Mouse (Mus musculus): Measurements from ENCODE around the gene Sprtn. TPM values are rescaled to one million over a fixed set of nuclear protein-coding genes. Genes with fewer than 3 reads are reported as not detected.

Sprtn gene
- polyA plus RNA-seq, 1 experiment from 2014 or later: 6.9 TPM

DNA sequence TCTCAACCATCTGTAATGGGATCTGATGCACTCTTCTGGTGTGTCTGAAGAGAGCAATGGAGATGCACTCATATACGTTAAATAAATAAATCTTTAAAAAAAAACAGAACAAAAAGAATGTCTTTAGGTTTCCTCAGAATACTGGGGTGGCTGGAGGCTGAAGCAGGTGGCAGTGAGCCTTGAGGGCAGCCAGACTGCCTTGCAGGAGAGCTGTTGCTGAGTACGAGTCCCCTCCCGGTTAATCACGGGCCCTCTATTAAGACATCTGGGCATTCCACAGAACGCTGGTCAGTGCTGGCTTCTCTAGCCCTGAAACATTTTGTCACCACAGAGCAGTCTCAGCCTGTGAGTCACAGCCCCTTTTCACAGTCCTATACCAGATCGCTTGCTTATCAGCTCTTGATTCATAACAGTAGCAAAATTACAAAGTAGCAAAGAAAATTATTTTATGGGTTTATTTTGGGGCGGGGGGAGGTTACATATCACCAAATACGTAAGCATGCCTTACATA, 56.9 kb downstream of the Sprtn start:
- no peaks in the 10 kb centered on the region for H3K36me3 ChIP-seq (ENCODE audit: insufficient read depth, low read length)
- no peak overlapping the region for H3K4me3 ChIP-seq (ENCODE audit: low read depth, low read length)
- WGBS: 65% methylated on average over 8 of the region's 8 CpGs
- no peaks in the 10 kb centered on the region for H3K27me3 ChIP-seq (replicated peaks; ENCODE audit: insufficient read depth, low read length)
- no peak overlapping the region for H3K9ac ChIP-seq (replicated peaks; ENCODE audit: low read depth)
- no peaks in the 10 kb centered on the region for H3K9me3 ChIP-seq (ENCODE audit: low read length)
- H3K27ac ChIP-seq (ENCODE audit: low read length): no peak overlapping the region
- ATAC-seq: no peak
- DNase-seq (ENCODE audit: low spot score): no peak
- H3K4me2 ChIP-seq (replicated peaks; ENCODE audit: low read depth, low read length): no peak overlapping the region
- H3K4me1 ChIP-seq (ENCODE audit: insufficient read depth, low read depth, low read length): no peaks in the 10 kb centered on the region; the same call in 1 of the 2 replicates
- TF ChIP-seq EP300 (IDR thresholded peaks at IDR 0.05): no peak
- TF ChIP-seq CTCF (IDR thresholded peaks at IDR 0.05): no peak

Other genes starting within 250 kb of the Sprtn start
- gene 2310022B05Rik, start 234.5 kb upstream of the Sprtn start, polyA plus RNA-seq (2015; fragmentation: Nextera tagmentation; extraction: Ambion mirVana): 25.2 and 26.0 TPM in 2 replicates
- 24.0 and 30.7 TPM in 2 replicates for gene Ttc13, start 175.9 kb upstream of the Sprtn start, polyA plus RNA-seq (2015; fragmentation: Nextera tagmentation; extraction: Ambion mirVana)
- gene Arv1, start 175.7 kb upstream of the Sprtn start, polyA plus RNA-seq (2015; fragmentation: Nextera tagmentation; extraction: Ambion mirVana): 14.6 and 15.0 TPM in 2 replicates
- gene Fam89a, start 146.1 kb upstream of the Sprtn start, polyA plus RNA-seq (2015; fragmentation: Nextera tagmentation; extraction: Ambion mirVana): 3.0 and 3.9 TPM in 2 replicates
- 1.5 and 1.7 TPM in 2 replicates for gene Trim67, start 104.8 kb upstream of the Sprtn start, polyA plus RNA-seq (2015; fragmentation: Nextera tagmentation; extraction: Ambion mirVana)
- gene Gnpat, start 34.9 kb upstream of the Sprtn start, polyA plus RNA-seq (2015; fragmentation: Nextera tagmentation; extraction: Ambion mirVana): 67.8 and 71.5 TPM in 2 replicates
- gene 2810004N23Rik, start 34.8 kb upstream of the Sprtn start, polyA plus RNA-seq (2015; fragmentation: Nextera tagmentation; extraction: Ambion mirVana): 18.0 and 18.2 TPM in 2 replicates
- 7.0 and 7.7 TPM in 2 replicates for gene Exoc8, start 181 bp upstream of the Sprtn start, polyA plus RNA-seq (2015; fragmentation: Nextera tagmentation; extraction: Ambion mirVana)
- 7.7 and 8.8 TPM in 2 replicates for gene Egln1, start 51.4 kb downstream of the Sprtn start, polyA plus RNA-seq (2015; fragmentation: Nextera tagmentation; extraction: Ambion mirVana)
- 60.6 and 63.3 TPM in 2 replicates for gene Tsnax, start 115.1 kb downstream of the Sprtn start, polyA plus RNA-seq (2015; fragmentation: Nextera tagmentation; extraction: Ambion mirVana)
- 0.97 and 1.0 TPM in 2 replicates for gene Disc1, start 156.3 kb downstream of the Sprtn start, polyA plus RNA-seq (2015; fragmentation: Nextera tagmentation; extraction: Ambion mirVana)